Mouse (Mus musculus) limb, embryonic 11.5 days (tissue): ENCODE measurements at regions not wholly inside any gene's neighbourhood (a gene's known extent, or its start where the extent isn't known, plus 50 kb on each side); places are given as distances from the start of the nearest gene placed in this dataset.

ENCODE experiments used
- ATAC-seq: fragments of 200-750 bp; cut with Nextera tagmentation; 2 replicates; pipeline ENCODE4 v1.8.0; 2017; ENCODE audit warnings: low read depth; ENCODE audit not compliant: insufficient number of reproducible peaks, low FRiP score, low TSS enrichment
- DNase-seq: peaks from one replicate; pipeline ENCODE4 v3.0.0-alpha.2; 2015; ENCODE audit warnings: low spot score
- H3K27ac ChIP-seq: fragments of 300-500 bp; sonication (generic); replicated peaks from 2 replicates; pipeline ENCODE4 v1.5.1; 2014; ENCODE audit warnings: low read depth, mild to moderate bottlenecking, low read length
- H3K27me3 ChIP-seq: fragments of 300-500 bp; sonication (generic); 2 replicates; pipeline ENCODE4 v1.6.1; 2014; ENCODE audit warnings: mild to moderate bottlenecking, low read length, mixed read lengths; ENCODE audit not compliant: control insufficient read depth, insufficient read depth
- H3K36me3 ChIP-seq: fragments of 300-500 bp; sonication (generic); 2 replicates; pipeline ENCODE4 v1.6.1; 2014; ENCODE audit warnings: mild to moderate bottlenecking, low read length, moderate library complexity, mixed read lengths; ENCODE audit not compliant: control insufficient read depth, insufficient read depth
- H3K4me1 ChIP-seq: fragments of 300-500 bp; sonication (generic); 2 replicates; pipeline ENCODE4 v1.6.1; 2014; ENCODE audit warnings: low read length, mixed read lengths; ENCODE audit not compliant: control insufficient read depth, insufficient read depth
- H3K4me2 ChIP-seq: fragments of 300-500 bp; sonication (generic); 2 replicates; pipeline ENCODE4 v1.6.1; 2014; ENCODE audit warnings: low read depth, mild to moderate bottlenecking, moderate library complexity; ENCODE audit not compliant: severe bottlenecking
- H3K4me3 ChIP-seq: fragments of 300-500 bp; sonication (generic); 2 replicates; pipeline ENCODE4 v1.5.1; 2014; ENCODE audit warnings: low read depth, low read length
- H3K9ac ChIP-seq: fragments of 300-500 bp; sonication (generic); 2 replicates; pipeline ENCODE4 v1.6.1; 2014; ENCODE audit warnings: mild to moderate bottlenecking, low read length
- H3K9me3 ChIP-seq: fragments of 300-500 bp; sonication (generic); 2 replicates; pipeline ENCODE4 v1.6.1; 2016; ENCODE audit warnings: low read length; ENCODE audit not compliant: control insufficient read depth
- WGBS: fragments of 180-500 bp; shearing (Covaris S2); extraction: QIAGEN DNeasy Blood & Tissue Kit; methylation state at CpG from one replicate; pipeline ENCODE4 v1.1.7; 2014; 5-methylcytosine and 5-hydroxymethylcytosine counted together

DNA sequence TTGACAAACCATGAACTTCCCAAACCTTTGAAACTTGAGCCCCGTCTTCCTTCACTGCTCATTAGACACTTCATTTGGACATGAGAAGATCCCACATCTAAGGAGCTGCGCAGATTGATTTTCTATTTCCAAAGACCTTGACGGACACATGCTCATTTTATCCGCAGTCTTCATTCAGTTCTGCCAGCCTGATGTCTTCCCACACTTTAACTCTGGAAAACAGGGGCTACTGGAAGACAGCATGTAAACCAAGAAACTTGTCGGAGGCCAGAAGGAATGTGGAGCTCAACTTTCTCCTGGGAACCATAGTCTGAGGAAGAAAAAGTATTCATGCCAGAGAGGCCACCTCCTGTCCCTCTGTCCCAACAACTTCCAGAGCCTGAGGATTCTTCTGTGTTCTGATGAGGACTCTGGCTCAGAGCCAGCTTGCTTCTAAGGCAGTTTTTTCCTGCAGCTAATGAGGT, 161.8 kb downstream of the Gm19410 start:
- WGBS, result 58% methylated on average over 5 of the region's 5 CpGs
- H3K4me1 ChIP-seq, result no peaks in the 10 kb centered on the region
- H3K9ac ChIP-seq, result no peak overlapping the region
- H3K27ac ChIP-seq, result no peak overlapping the region
- no peaks in the 10 kb centered on the region for H3K27me3 ChIP-seq
- no peaks in the 10 kb centered on the region for H3K36me3 ChIP-seq
- H3K9me3 ChIP-seq, result no peaks in the 10 kb centered on the region
- no peak for DNase-seq
- ATAC-seq, result no peak
- H3K4me3 ChIP-seq, result no peak overlapping the region
- no peak overlapping the region for H3K4me2 ChIP-seq

GRCm38 (mm10) chr8:35930291-35930690, 164.7 kb downstream of the Gm19410 start:
- Histone ChIP-seq H3K9me3 (no peaks in the 10 kb centered on the region), H3K4me1 (no peaks in the 10 kb centered on the region), H3K36me3 (no peaks in the 10 kb centered on the region), H3K27ac (no peak overlapping the region), H3K4me2 (no peak overlapping the region), H3K4me3 (no peak overlapping the region), H3K9ac (no peak overlapping the region), H3K27me3 (no peaks in the 10 kb centered on the region)
- DNase-seq, result no peak
- ATAC-seq, result no peak
- WGBS, result 19% methylated on average over 4 of the region's 4 CpGs

DNA sequence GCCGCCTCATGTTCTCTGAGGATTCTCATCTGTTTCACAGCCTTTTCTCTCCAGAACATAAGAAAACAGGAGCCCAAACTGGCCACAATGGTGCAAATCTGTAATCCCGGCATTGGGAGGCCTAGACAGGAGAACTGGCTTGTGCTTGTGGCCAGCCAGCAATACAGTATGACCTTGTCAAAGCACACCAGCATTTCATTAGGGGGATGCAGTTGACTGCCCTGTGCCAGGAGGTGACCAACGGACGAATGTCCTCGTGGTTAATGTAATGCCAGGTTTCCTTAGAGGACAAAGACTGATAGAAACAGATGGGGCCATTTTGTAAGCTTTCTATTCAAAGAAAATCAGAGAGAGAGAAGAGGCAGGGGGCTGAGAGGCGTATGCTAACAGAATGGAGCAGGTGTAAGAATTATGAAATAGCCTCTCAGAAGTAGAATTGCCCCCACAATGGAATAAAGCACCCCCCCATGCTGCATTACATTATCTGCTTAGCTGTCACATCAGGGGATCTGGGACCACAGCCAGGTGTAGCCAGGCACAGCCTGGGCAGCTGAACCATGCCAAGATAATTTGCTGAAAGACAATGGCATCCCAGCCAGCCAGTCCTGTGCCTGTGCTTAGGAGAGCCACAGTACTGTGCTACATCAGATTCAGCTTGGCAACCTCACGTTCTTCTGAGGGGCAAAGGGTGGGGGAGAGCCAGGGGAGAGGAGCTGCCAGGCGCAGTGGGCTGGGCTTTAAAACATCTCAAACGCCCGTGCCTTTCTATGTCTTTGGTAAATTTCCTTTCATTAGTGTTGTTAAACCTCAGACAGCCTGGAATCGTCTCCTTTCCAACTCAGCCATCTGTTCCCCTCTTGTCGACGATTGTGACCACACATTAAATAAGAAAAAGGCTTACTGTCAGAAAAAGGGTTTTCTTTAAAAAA, 167.9 kb downstream of the Gm19410 start:
- H3K27ac ChIP-seq, result no peak overlapping the region
- no peaks in the 10 kb centered on the region for H3K9me3 ChIP-seq
- no peak for ATAC-seq
- no peak overlapping the region for H3K9ac ChIP-seq
- no peak for DNase-seq
- H3K27me3 ChIP-seq, result no peaks in the 10 kb centered on the region
- 74% methylated on average over 13 of the region's 13 CpGs for WGBS
- no peaks in the 10 kb centered on the region for H3K4me1 ChIP-seq
- H3K36me3 ChIP-seq, result no peaks in the 10 kb centered on the region
- no peak overlapping the region for H3K4me3 ChIP-seq
- no peak overlapping the region for H3K4me2 ChIP-seq

GRCm38 (mm10) chr8:35934115-35934607, 168.6 kb downstream of the Gm19410 start:
- H3K9me3 ChIP-seq, result no peaks in the 10 kb centered on the region
- no peak overlapping the region for H3K4me2 ChIP-seq
- H3K4me3 ChIP-seq, result no peak overlapping the region
- no peak overlapping the region for H3K27ac ChIP-seq
- H3K36me3 ChIP-seq, result no peaks in the 10 kb centered on the region
- DNase-seq, result no peak
- 95% methylated on average over 7 of the region's 7 CpGs for WGBS
- ATAC-seq, result no peak
- no peaks in the 10 kb centered on the region for H3K4me1 ChIP-seq
- no peaks in the 10 kb centered on the region for H3K27me3 ChIP-seq
- H3K9ac ChIP-seq, result no peak overlapping the region

DNA sequence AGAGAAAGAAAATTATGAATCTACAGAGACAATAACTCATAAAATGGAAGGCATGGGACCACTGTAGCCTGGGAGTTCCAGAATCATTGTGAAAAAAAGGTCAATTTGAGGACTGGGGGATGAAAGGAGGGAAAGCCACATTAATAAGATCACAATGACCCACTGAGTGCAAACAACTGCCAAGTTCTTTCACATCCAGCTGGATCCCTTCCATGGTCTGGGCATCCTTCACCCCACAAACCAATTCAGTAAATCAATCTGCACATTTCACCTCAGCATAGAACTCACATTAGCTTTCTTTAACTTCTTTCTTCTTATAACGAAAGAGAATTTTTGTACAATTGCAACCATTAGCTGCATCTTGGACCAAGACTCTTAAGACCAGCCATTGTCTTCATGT, 169.4 kb downstream of the Gm19410 start:
- no peak overlapping the region for H3K4me3 ChIP-seq
- ATAC-seq, result no peak
- H3K4me1 ChIP-seq, result no peaks in the 10 kb centered on the region
- H3K36me3 ChIP-seq, result no peaks in the 10 kb centered on the region
- no peak overlapping the region for H3K9ac ChIP-seq
- no peak overlapping the region for H3K4me2 ChIP-seq
- no peak for DNase-seq
- H3K27ac ChIP-seq, result no peak overlapping the region
- H3K27me3 ChIP-seq, result no peaks in the 10 kb centered on the region
- 95% methylated on average over 1 of the region's 1 CpGs for WGBS
- H3K9me3 ChIP-seq, result no peaks in the 10 kb centered on the region

DNA sequence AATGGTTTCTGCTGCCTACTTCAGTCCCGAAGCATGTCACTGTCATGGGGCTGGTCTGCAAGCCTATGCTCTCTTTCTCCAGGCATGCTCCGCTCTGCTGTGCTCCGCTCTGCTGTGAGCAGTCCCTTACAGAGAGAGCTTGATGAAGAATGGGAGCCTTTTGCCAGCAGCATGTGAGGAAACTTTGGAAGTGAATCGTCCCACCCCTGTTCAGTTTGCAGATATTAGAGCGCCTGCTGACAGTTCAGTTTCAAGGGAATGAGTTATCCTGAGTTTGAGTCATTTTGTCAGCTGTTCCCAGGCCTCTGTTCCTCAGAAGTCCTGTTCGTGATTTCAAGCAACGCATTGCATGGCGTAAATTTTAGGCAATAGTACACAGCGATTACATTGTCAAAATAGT, 173.6 kb downstream of the Gm19410 start:
- 93% methylated on average over 9 of the region's 9 CpGs for WGBS
- no peak overlapping the region for H3K4me2 ChIP-seq
- H3K36me3 ChIP-seq, result no peaks in the 10 kb centered on the region
- H3K27ac ChIP-seq, result no peak overlapping the region
- no peak overlapping the region for H3K9ac ChIP-seq
- DNase-seq, result no peak
- H3K9me3 ChIP-seq, result no peaks in the 10 kb centered on the region
- no peak overlapping the region for H3K4me3 ChIP-seq
- H3K27me3 ChIP-seq, result no peaks in the 10 kb centered on the region
- ATAC-seq, result no peak
- no peaks in the 10 kb centered on the region for H3K4me1 ChIP-seq

- no peaks in the 10 kb centered on the region for H3K9me3 ChIP-seq
- ATAC-seq (no peak), DNase-seq (no peak)
- no peaks in the 10 kb centered on the region for H3K27me3 ChIP-seq
- no peaks in the 10 kb centered on the region for H3K4me1 ChIP-seq
- no peaks in the 10 kb centered on the region for H3K36me3 ChIP-seq
- H3K9ac ChIP-seq, result no peak overlapping the region
- H3K4me3 ChIP-seq, result no peak overlapping the region
- H3K4me2 ChIP-seq, result no peak overlapping the region
- no peak overlapping the region for H3K27ac ChIP-seq
- 89% methylated on average over 6 of the region's 6 CpGs for WGBS
Measured at GRCm38 (mm10) chr8:35942515-35942914, 176.9 kb downstream of the Gm19410 start.

DNA sequence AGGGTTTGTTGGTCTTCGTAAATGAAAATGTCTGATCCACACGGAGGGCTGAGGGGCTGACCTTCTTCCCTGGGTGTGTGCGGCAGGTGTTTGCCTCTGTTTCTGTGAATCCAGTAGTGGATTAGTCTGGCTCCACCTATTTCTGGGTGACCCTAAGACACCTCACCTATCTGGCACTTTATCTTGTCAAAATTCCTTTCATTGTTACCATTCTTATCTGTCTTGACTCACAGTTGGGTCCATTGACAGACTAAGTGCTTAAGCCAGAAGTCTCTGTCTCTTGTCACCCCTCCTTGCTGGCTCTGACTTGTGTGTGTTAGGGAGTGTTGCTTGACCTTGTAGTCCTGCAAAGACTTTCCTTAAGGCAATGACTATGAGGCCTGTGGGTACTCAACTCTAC, 178.1 kb downstream of the Gm19410 start:
- no peak for ATAC-seq
- 78% methylated on average over 3 of the region's 3 CpGs for WGBS

More for the DNA sequence above, 178.1 kb downstream of the Gm19410 start:
- H3K4me3 ChIP-seq, result no peak overlapping the region
- H3K9me3 ChIP-seq, result no peaks in the 10 kb centered on the region
- H3K27ac ChIP-seq, result no peak overlapping the region
- no peaks in the 10 kb centered on the region for H3K27me3 ChIP-seq
- H3K4me2 ChIP-seq, result no peak overlapping the region
- no peak for DNase-seq
- H3K36me3 ChIP-seq, result no peaks in the 10 kb centered on the region
- H3K9ac ChIP-seq, result no peak overlapping the region
- no peaks in the 10 kb centered on the region; the same call in 1 of the 2 replicates for H3K4me1 ChIP-seq
